Mouse (Mus musculus) thymus, adult 2 months (tissue): ENCODE results near the gene Asgr1. TPM values are rescaled to one million over a fixed set of nuclear protein-coding genes. Genes with fewer than 3 reads are reported as not detected.
"Not testable (repeated sequence)": the region's sequence is repeated elsewhere in the genome, so short reads cannot be mapped to it uniquely, and the experiment has no call there.

Experiments used
- DNase-seq: peaks from one replicate; pipeline ENCODE4 v3.0.0; 2021
- H3K27ac ChIP-seq: fragments of 200-500 bp; 2 replicates; pipeline ENCODE4 v1.5.1; 2012; ENCODE audit warnings: low read length, control low read depth; ENCODE audit not compliant: control insufficient read depth, insufficient read depth
- H3K27me3 ChIP-seq: fragments of 200-500 bp; 2 replicates; pipeline ENCODE4 v1.6.1; 2012; ENCODE audit warnings: mild to moderate bottlenecking, low read length, moderate library complexity, mixed read lengths; ENCODE audit not compliant: control insufficient read depth, insufficient read depth
- H3K36me3 ChIP-seq: fragments of 200-500 bp; 2 replicates; pipeline ENCODE4 v1.6.1; 2012; ENCODE audit warnings: mild to moderate bottlenecking, low read length, moderate library complexity; ENCODE audit not compliant: control insufficient read depth, insufficient read depth
- H3K4me1 ChIP-seq: fragments of 200-500 bp; replicated peaks from 2 replicates; pipeline ENCODE4 v1.6.1; 2012; ENCODE audit warnings: low read length; ENCODE audit not compliant: control insufficient read depth, insufficient read depth
- H3K4me3 ChIP-seq: fragments of 200-500 bp; 2 replicates; pipeline ENCODE4 v1.5.1; 2012; ENCODE audit warnings: mild to moderate bottlenecking, low read length, control low read depth, moderate library complexity; ENCODE audit not compliant: control insufficient read depth, insufficient read depth
- CTCF ChIP-seq: fragments of 200-500 bp; IDR thresholded peaks from 2 replicates; pipeline ENCODE4 v1.5.1; 2012; ENCODE audit warnings: mild to moderate bottlenecking, control low read depth, low read length, moderate library complexity, borderline replicate concordance; ENCODE audit not compliant: control insufficient read depth, poor library complexity, insufficient read depth; ENCODE audit errors: extremely low read depth
- POLR2A ChIP-seq: fragments of 200-500 bp; IDR thresholded peaks from 2 replicates; pipeline ENCODE4 v1.6.1; 2012; ENCODE audit warnings: mild to moderate bottlenecking, low read length, control low read depth, moderate library complexity; ENCODE audit not compliant: control insufficient read depth, poor library complexity, insufficient read depth; ENCODE audit errors: extremely low read depth
- WGBS: fragments of 180-500 bp; shearing (Covaris S2); methylation state at CpG from one replicate; pipeline ENCODE4 v1.1.7; 2018; 5-methylcytosine and 5-hydroxymethylcytosine counted together
- polyA plus RNA-seq: library from polyadenylated mRNA; depleted of rRNA; stranded (reverse); fragments of >200 nt; gene quantifications from 2 replicates; pipeline ENCODE4 v1.2.3, GENCODE M21; 2012

Gene Asgr1
- polyA plus RNA-seq, 1 experiment: not detected

- DNase-seq: no peak
- no peaks in the 10 kb centered on the region for H3K4me1 ChIP-seq
- WGBS: 95% methylated on average over 9 of the region's 9 CpGs
- no peak overlapping the region for H3K4me3 ChIP-seq
- no peak for TF ChIP-seq POLR2A
- no peak for TF ChIP-seq CTCF
- no peaks in the 10 kb centered on the region for H3K36me3 ChIP-seq
- no peak overlapping the region for H3K27ac ChIP-seq
- no peaks in the 10 kb centered on the region for H3K27me3 ChIP-seq
Measured at GRCm38 (mm10) chr11:70057805-70058204, 3.9 kb downstream of the Asgr1 start.

DNA sequence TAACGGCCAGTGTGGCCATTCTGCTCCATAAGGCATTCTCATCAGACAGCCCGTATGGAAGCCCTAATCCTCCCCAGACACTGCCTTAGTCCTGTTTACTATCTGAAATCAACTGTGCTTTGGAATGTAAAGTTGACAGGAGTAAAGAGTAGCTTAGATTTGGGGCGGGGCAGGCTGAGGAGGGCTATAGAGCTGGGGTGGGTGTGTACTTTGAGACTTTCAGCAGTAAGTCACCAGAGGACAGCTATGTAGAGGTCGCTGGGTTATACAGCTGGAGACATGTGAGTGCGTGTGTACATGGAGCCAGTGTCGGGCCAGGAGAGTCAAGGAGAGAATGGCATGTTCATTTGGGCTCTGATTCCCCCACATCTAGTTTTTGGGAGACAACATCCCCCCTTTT is 6.0 kb downstream of the Asgr1 start:
- H3K36me3 ChIP-seq: no peaks in the 10 kb centered on the region
- WGBS: 87% methylated on average over 6 of the region's 6 CpGs
- no peaks in the 10 kb centered on the region for H3K4me1 ChIP-seq
- no peak for DNase-seq
- TF ChIP-seq POLR2A (no peak), CTCF (no peak)
- H3K4me3 ChIP-seq: no peak overlapping the region
- no peaks in the 10 kb centered on the region for H3K27me3 ChIP-seq
- no peak overlapping the region for H3K27ac ChIP-seq

GRCm38 (mm10) chr11:70063053-70063452 is 9.2 kb downstream of the Asgr1 start:
- Histone ChIP-seq H3K4me3 (no peak overlapping the region), H3K4me1 (no peaks in the 10 kb centered on the region), H3K27me3 (no peaks in the 10 kb centered on the region), H3K27ac (no peak overlapping the region), H3K36me3 (no peaks in the 10 kb centered on the region)
- DNase-seq: no peak
- TF ChIP-seq CTCF (no peak), POLR2A (no peak)
- 76% methylated on average over 3 of the region's 3 CpGs for WGBS

GRCm38 (mm10) chr11:70066701-70067100 is 12.8 kb downstream of the Asgr1 start:
- no peak overlapping the region for H3K4me3 ChIP-seq
- no peaks in the 10 kb centered on the region for H3K4me1 ChIP-seq
- H3K27ac ChIP-seq: no peak overlapping the region
- 74% methylated on average over 4 of the region's 4 CpGs for WGBS
- H3K27me3 ChIP-seq: no peaks in the 10 kb centered on the region
- DNase-seq: no peak
- no peaks in the 10 kb centered on the region for H3K36me3 ChIP-seq
- no peak for TF ChIP-seq CTCF
- TF ChIP-seq POLR2A: no peak

DNA sequence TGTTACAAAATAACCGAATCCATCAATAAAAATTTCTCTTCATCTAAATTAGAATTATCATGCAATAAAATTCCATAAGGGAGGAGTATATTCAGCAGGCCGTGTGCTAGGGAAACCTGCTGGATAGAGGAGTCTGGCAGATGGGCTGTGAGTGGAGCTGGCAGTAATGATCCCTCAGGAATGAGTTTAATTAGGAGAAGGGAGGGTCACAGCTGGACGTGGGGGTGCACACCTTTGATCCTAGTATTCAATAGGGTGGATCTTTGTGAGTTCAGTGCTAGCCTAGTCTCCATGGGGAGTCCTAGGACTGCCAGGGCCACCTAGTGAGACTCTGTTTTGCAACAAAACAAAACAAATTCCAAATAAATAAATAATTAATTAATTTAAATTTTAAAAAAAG is 14.4 kb downstream of the Asgr1 start:
- 92% methylated on average over 3 of the region's 3 CpGs for WGBS
- Histone ChIP-seq H3K4me1 (no peaks in the 10 kb centered on the region), H3K36me3 (no peaks in the 10 kb centered on the region), H3K4me3 (no peak overlapping the region), H3K27me3 (no peaks in the 10 kb centered on the region), H3K27ac (no peak overlapping the region)
- DNase-seq: no peak
- TF ChIP-seq POLR2A (no peak), CTCF (no peak)

- TF ChIP-seq POLR2A (no peak), CTCF (no peak)
- H3K4me1 ChIP-seq: no peaks in the 10 kb centered on the region
- WGBS: 89% methylated on average over 6 of the region's 6 CpGs
- no peak for DNase-seq
- no peaks in the 10 kb centered on the region for H3K27me3 ChIP-seq
- H3K27ac ChIP-seq: no peak overlapping the region
- no peak overlapping the region for H3K4me3 ChIP-seq
- no peaks in the 10 kb centered on the region for H3K36me3 ChIP-seq
Measured at GRCm38 (mm10) chr11:70070057-70070456, 16.2 kb downstream of the Asgr1 start.

DNA sequence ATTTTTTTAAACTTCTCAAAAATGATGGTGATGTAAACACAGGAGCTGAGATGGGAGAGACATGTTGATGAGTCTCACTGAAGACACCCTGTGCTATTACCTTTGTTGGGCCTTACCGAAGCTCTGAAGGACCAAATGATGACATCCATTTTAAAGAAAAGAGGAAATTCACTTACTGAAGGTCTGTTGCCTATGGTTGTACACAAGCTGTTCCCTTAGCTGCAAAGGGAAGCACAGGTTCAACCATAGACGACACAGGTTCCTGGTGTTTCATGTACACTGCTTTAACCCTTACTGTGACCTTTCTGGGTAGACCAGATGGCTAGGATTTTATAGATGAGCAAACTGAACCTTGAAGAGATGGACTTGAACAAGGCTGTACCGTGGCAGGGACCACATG is 16.7 kb downstream of the Asgr1 start:
- H3K27ac ChIP-seq, H3K36me3 ChIP-seq, DNase-seq, H3K4me3 ChIP-seq, H3K27me3 ChIP-seq, H3K4me1 ChIP-seq: not testable (repeated sequence)
- WGBS: 40% methylated on average over 3 of the region's 3 CpGs
